Mouse (Mus musculus): ENCODE results near the gene Rbm26. TPM values are rescaled to one million over a fixed set of nuclear protein-coding genes. Genes with fewer than 3 reads are reported as not detected.

The Rbm26 gene
- polyA plus RNA-seq, 1 experiment from 2014 or later, result 45.1 TPM

DNA sequence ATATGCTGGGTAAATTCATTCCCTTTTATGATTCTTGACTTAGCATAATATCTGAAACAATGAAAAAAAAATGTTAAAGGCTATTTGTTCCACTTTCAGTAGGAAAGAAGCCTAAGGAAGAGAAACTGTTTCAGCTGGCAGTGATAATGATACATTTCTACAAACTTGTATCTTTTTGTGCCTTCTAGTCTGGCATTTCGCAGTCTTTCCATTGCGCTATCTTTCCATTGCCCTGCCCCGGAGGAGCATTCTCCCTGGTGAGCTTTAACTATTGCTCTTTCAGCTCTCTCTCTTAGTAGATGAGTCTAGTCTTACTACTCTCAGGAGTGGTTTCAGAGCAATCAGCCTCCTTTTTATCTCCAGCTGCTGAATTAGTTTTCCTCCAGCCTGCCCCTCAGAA, 2.6 kb upstream of the Rbm26 start:
- 99% methylated on average over 3 of the region's 3 CpGs for WGBS
- H3K27me3 ChIP-seq (ENCODE audit: control insufficient read depth, insufficient read depth, low read length), result no peaks in the 10 kb centered on the region
- no peaks in the 10 kb centered on the region for H3K9me3 ChIP-seq (replicated peaks; ENCODE audit: control insufficient read depth, low read length)
- no peak for ATAC-seq (replicated peaks; ENCODE audit: insufficient number of reproducible peaks, low FRiP score, low TSS enrichment, low read depth)
- no peak overlapping the region for H3K9ac ChIP-seq (replicated peaks; ENCODE audit: low read length)
- no peak overlapping the region for H3K27ac ChIP-seq (replicated peaks; ENCODE audit: low read depth, low read length)
- no peaks in the 10 kb centered on the region for H3K36me3 ChIP-seq (replicated peaks; ENCODE audit: control insufficient read depth, insufficient read depth, low read depth, low read length)
- H3K4me3 ChIP-seq (ENCODE audit: low read depth, low read length), result no peak overlapping the region
- H3K4me2 ChIP-seq (ENCODE audit: low read depth, low read length), result no peak overlapping the region
- H3K4me1 ChIP-seq (ENCODE audit: control insufficient read depth, insufficient read depth, low read length), result peaks cover 4% of the 10 kb centered on the region; the same call in 1 of the 2 replicates
- no peak for DNase-seq (ENCODE audit: low spot score)

DNA sequence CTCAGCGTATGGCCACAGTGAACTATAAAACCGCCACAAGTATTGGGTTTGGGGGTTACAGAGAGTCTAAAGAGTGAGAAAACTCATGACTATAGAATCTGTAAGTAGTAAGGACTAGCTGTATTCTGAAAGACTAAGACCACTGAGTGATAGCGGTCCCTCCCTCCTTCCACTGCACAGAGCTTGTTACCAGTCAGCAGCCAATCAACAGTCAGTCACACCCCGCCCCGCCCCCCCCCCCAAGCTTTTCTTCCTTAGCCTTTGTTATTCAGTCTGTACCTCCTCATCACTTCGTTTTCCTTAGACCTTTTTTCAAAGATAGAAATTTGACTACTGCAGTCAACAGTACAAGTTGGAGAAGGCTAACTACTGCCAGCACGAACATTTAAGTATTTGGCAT, 1.9 kb upstream of the Rbm26 start:
- H3K9me3 ChIP-seq (replicated peaks; ENCODE audit: control insufficient read depth, low read length), result no peaks in the 10 kb centered on the region
- no peak for DNase-seq (ENCODE audit: low spot score)
- 61% methylated on average over 7 of the region's 7 CpGs for WGBS
- H3K4me1 ChIP-seq (ENCODE audit: control insufficient read depth, insufficient read depth, low read length), result peaks cover 4% of the 10 kb centered on the region; the same call in 1 of the 2 replicates
- no peaks in the 10 kb centered on the region for H3K27me3 ChIP-seq (ENCODE audit: control insufficient read depth, insufficient read depth, low read length)
- no peak overlapping the region for H3K4me3 ChIP-seq (ENCODE audit: low read depth, low read length)
- no peaks in the 10 kb centered on the region for H3K36me3 ChIP-seq (replicated peaks; ENCODE audit: control insufficient read depth, insufficient read depth, low read depth, low read length)
- ATAC-seq (replicated peaks; ENCODE audit: insufficient number of reproducible peaks, low FRiP score, low TSS enrichment, low read depth), result no peak
- H3K9ac ChIP-seq (replicated peaks; ENCODE audit: low read length), result no peak overlapping the region
- no peak overlapping the region for H3K27ac ChIP-seq (replicated peaks; ENCODE audit: low read depth, low read length)
- no peak overlapping the region for H3K4me2 ChIP-seq (ENCODE audit: low read depth, low read length)

DNA sequence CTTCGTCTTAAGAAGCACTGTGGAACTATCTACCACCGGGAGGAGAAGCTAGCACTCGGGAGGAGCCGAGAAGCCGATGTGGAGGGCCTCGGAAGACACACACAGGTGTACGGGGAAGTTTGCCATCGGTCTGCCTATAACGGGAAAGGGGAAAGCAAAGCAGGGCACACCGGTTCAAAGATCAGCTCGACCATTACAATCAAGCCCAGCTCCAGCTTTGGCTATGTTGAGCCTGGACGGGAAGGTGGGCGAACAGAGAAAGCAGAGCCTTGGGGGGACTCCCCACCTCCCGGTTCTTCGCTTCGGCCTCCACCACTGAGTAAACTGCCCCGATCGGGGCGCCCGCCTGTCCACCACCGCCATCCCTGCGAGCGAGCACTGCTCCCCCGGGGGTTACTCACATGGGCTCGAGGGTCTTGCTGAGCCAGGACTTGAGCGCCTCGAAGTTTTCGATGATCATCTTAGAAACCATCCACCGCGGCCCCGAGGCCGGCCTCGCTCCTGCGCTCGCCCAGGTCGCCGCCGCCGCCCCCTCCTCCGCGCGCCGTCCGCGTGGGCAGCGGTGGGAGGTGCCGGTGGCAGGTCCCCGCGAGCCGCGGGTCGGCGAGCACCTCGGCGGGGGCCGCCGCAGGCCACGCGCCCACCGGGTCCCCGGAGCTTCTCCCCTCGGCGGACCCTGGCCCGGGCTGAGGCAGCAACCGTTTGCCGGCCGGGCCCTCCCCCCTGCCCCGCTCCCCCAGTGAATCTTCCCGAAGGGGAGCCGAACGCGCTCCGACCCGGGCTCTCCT, 552 bp downstream of the Rbm26 start:
- ATAC-seq (replicated peaks; ENCODE audit: insufficient number of reproducible peaks, low FRiP score, low TSS enrichment, low read depth), result peak; percentile 83
- peak; percentile 27 for DNase-seq (ENCODE audit: low spot score)
- peak overlapping the region; percentile 99 for H3K4me3 ChIP-seq (ENCODE audit: low read depth, low read length)
- H3K36me3 ChIP-seq (replicated peaks; ENCODE audit: control insufficient read depth, insufficient read depth, low read depth, low read length), result no peaks in the 10 kb centered on the region
- no peaks in the 10 kb centered on the region for H3K9me3 ChIP-seq (replicated peaks; ENCODE audit: control insufficient read depth, low read length)
- peak overlapping the region; percentile 76 for H3K4me2 ChIP-seq (ENCODE audit: low read depth, low read length)
- H3K9ac ChIP-seq (replicated peaks; ENCODE audit: low read length), result peak overlapping the region; percentile 98
- WGBS, result under 1% methylated on average over 73 of the region's 74 CpGs
- H3K27me3 ChIP-seq (ENCODE audit: control insufficient read depth, insufficient read depth, low read length), result no peaks in the 10 kb centered on the region
- H3K4me1 ChIP-seq (ENCODE audit: control insufficient read depth, insufficient read depth, low read length), result peaks cover 4% of the 10 kb centered on the region; the same call in 1 of the 2 replicates
- H3K27ac ChIP-seq (replicated peaks; ENCODE audit: low read depth, low read length), result peak overlapping the region; percentile 92

DNA sequence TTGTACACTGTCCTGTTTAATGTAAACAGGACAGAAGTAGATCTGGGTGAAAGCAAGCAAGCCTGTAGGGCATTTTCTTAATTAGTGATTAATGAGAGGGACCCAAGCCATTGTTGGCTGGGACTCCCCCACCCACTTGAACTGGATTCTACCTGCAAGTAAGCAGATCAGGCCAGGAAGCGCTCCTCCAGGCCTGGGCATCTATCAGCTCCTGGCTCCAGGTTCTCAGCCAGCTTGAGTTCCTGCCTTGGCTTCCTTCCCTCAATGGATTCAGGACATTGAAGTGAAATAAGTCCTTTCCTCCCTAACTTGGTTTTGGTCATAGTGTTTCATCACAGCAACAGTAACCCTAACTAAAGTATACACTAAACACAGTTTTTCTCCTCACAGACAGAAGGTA, 9.9 kb downstream of the Rbm26 start:
- Histone ChIP-seq H3K27me3 (ENCODE audit: control insufficient read depth, insufficient read depth, low read length) (no peaks in the 10 kb centered on the region), H3K36me3 (replicated peaks; ENCODE audit: control insufficient read depth, insufficient read depth, low read depth, low read length) (no peaks in the 10 kb centered on the region), H3K4me3 (ENCODE audit: low read depth, low read length) (no peak overlapping the region), H3K9ac (replicated peaks; ENCODE audit: low read length) (no peak overlapping the region), H3K9me3 (replicated peaks; ENCODE audit: control insufficient read depth, low read length) (no peaks in the 10 kb centered on the region), H3K4me2 (ENCODE audit: low read depth, low read length) (no peak overlapping the region), H3K27ac (replicated peaks; ENCODE audit: low read depth, low read length) (no peak overlapping the region), H3K4me1 (ENCODE audit: control insufficient read depth, insufficient read depth, low read length) (no peaks in the 10 kb centered on the region)
- DNase-seq (ENCODE audit: low spot score) (no peak), ATAC-seq (replicated peaks; ENCODE audit: insufficient number of reproducible peaks, low FRiP score, low TSS enrichment, low read depth) (no peak)
- 100% methylated on average over 1 of the region's 1 CpGs for WGBS

DNA sequence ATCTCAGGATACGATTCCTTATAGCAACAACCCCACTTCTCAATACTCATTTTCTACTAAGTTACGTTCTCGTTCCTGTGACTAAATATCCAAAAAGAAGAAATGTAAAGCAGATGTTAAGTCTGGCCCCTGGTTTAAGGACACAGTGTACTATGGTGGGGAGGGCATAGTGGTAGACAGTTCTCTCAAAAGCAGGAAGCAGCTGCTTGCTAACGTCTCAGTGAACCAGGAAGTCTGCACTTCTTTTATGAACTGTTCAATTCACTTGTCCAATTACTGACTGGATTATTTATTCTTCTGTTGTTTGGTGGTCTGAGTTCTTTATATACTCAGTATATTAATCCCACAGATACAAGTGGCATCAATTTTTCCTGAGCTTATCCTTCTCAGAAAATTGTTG, 12.3 kb downstream of the Rbm26 start:
- Histone ChIP-seq H3K4me1 (ENCODE audit: control insufficient read depth, insufficient read depth, low read length) (no peaks in the 10 kb centered on the region), H3K4me2 (ENCODE audit: low read depth, low read length) (no peak overlapping the region), H3K27me3 (ENCODE audit: control insufficient read depth, insufficient read depth, low read length) (no peaks in the 10 kb centered on the region), H3K9ac (replicated peaks; ENCODE audit: low read length) (no peak overlapping the region), H3K27ac (replicated peaks; ENCODE audit: low read depth, low read length) (no peak overlapping the region), H3K36me3 (replicated peaks; ENCODE audit: control insufficient read depth, insufficient read depth, low read depth, low read length) (no peaks in the 10 kb centered on the region), H3K9me3 (replicated peaks; ENCODE audit: control insufficient read depth, low read length) (no peaks in the 10 kb centered on the region), H3K4me3 (ENCODE audit: low read depth, low read length) (no peak overlapping the region)
- ATAC-seq (replicated peaks; ENCODE audit: insufficient number of reproducible peaks, low FRiP score, low TSS enrichment, low read depth), result no peak
- DNase-seq (ENCODE audit: low spot score), result peak; percentile 45
- 36% methylated on average over 4 of the region's 4 CpGs for WGBS

DNA sequence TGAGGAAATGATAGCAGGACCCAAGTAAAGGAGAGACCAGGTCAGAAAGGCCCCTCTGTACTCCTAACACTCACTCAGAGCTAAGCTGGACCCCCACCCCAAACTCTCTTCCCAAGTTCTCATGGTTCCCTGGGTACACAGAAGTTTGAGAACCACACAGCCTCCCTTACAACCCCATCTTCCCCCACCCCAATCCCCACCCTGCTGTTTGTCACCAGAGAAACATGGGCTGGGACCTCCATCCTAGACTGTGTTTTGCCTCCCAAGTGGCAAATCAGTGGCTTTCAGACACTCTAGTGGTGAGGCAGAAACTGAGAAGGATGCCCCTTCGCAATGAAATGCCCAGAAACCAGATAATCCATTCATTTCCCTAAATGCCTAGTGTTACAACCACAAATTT, 15.8 kb downstream of the Rbm26 start:
- H3K27ac ChIP-seq (replicated peaks; ENCODE audit: low read depth, low read length), result no peak overlapping the region
- no peaks in the 10 kb centered on the region for H3K27me3 ChIP-seq (ENCODE audit: control insufficient read depth, insufficient read depth, low read length)
- WGBS, result 100% methylated on average over 1 of the region's 1 CpGs
- no peaks in the 10 kb centered on the region for H3K4me1 ChIP-seq (ENCODE audit: control insufficient read depth, insufficient read depth, low read length)
- H3K4me3 ChIP-seq (ENCODE audit: low read depth, low read length), result no peak overlapping the region
- no peak for DNase-seq (ENCODE audit: low spot score)
- ATAC-seq (replicated peaks; ENCODE audit: insufficient number of reproducible peaks, low FRiP score, low TSS enrichment, low read depth), result no peak
- no peak overlapping the region for H3K9ac ChIP-seq (replicated peaks; ENCODE audit: low read length)
- no peaks in the 10 kb centered on the region for H3K9me3 ChIP-seq (replicated peaks; ENCODE audit: control insufficient read depth, low read length)
- no peak overlapping the region for H3K4me2 ChIP-seq (ENCODE audit: low read depth, low read length)
- H3K36me3 ChIP-seq (replicated peaks; ENCODE audit: control insufficient read depth, insufficient read depth, low read depth, low read length), result no peaks in the 10 kb centered on the region

DNA sequence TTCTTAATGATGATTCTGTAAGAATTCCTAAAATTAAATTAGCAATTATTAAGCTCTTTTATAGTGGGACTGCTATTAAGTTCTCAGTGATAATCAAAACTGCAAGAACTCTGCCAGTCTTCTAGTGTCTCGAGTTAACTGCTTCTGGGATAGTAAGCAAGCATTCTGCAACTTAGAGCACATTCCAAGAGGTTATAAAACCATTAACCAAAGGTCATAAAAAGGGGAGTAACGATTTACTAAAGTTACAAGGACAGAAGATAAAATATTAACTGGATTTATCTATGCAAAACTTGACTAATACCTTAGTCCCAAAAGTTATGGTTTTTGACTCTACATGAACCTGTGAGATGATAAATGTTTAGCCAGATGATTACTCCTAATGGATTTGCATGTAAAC, 18.6 kb downstream of the Rbm26 start:
- Histone ChIP-seq H3K4me1 (ENCODE audit: control insufficient read depth, insufficient read depth, low read length) (no peaks in the 10 kb centered on the region), H3K4me3 (ENCODE audit: low read depth, low read length) (no peak overlapping the region), H3K27ac (replicated peaks; ENCODE audit: low read depth, low read length) (no peak overlapping the region), H3K4me2 (ENCODE audit: low read depth, low read length) (no peak overlapping the region), H3K9me3 (replicated peaks; ENCODE audit: control insufficient read depth, low read length) (no peaks in the 10 kb centered on the region), H3K9ac (replicated peaks; ENCODE audit: low read length) (no peak overlapping the region), H3K36me3 (replicated peaks; ENCODE audit: control insufficient read depth, insufficient read depth, low read depth, low read length) (no peaks in the 10 kb centered on the region), H3K27me3 (ENCODE audit: control insufficient read depth, insufficient read depth, low read length) (no peaks in the 10 kb centered on the region)
- DNase-seq (ENCODE audit: low spot score), result no peak
- 84% methylated on average over 2 of the region's 2 CpGs for WGBS
- ATAC-seq (replicated peaks; ENCODE audit: insufficient number of reproducible peaks, low FRiP score, low TSS enrichment, low read depth), result no peak

DNA sequence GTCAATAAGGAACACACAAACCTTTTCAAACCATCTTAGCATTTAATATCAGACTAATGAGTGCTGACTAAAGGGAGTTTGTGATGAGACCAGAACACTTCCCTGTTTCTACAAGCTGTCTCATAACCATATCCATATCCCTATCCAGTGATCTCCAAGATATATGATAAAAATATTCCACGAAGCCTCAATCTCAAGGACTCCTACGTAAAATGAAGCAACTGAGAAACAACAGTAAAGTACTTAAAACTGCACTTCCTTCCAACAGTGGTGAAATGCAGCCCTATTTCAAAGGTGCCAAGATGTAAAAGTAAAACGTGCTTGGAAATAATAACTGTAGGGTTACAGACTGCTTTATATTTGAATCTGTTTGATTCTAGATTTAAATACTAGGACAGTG, 43.1 kb downstream of the Rbm26 start:
- WGBS, result 96% methylated on average over 3 of the region's 3 CpGs
- Histone ChIP-seq H3K27ac (replicated peaks; ENCODE audit: low read depth, low read length) (no peak overlapping the region), H3K9me3 (replicated peaks; ENCODE audit: control insufficient read depth, low read length) (no peaks in the 10 kb centered on the region), H3K4me3 (ENCODE audit: low read depth, low read length) (no peak overlapping the region), H3K36me3 (replicated peaks; ENCODE audit: control insufficient read depth, insufficient read depth, low read depth, low read length) (no peaks in the 10 kb centered on the region), H3K27me3 (ENCODE audit: control insufficient read depth, insufficient read depth, low read length) (no peaks in the 10 kb centered on the region), H3K9ac (replicated peaks; ENCODE audit: low read length) (no peak overlapping the region), H3K4me1 (ENCODE audit: control insufficient read depth, insufficient read depth, low read length) (no peaks in the 10 kb centered on the region), H3K4me2 (ENCODE audit: low read depth, low read length) (no peak overlapping the region)
- DNase-seq (ENCODE audit: low spot score), result no peak
- no peak for ATAC-seq (replicated peaks; ENCODE audit: insufficient number of reproducible peaks, low FRiP score, low TSS enrichment, low read depth)
